Mouse (Mus musculus) heart, adult 8-10 months (tissue): ENCODE measurements around the gene Rnf157. TPM values are rescaled to one million over a fixed set of nuclear protein-coding genes. Genes with fewer than 3 reads are reported as not detected.

Experiments
- DNase-seq: peaks from one replicate; pipeline ENCODE4 v3.0.0; 2022; ENCODE audit warnings: low spot score
- total RNA-seq, 4 experiments: library from RNA; stranded (reverse); gene quantifications; 2 replicates each; pipeline ENCODE4 v1.2.4; 2022

The Rnf157 gene
- total RNA-seq, 4 experiments from 2014 or later: 7.5 to 12.5 (median 9.4) TPM

- no peak for DNase-seq
Measured at GRCm38 (mm10) chr11:116305423-116305822, 107.4 kb downstream of the Rnf157 start.

GRCm38 (mm10) chr11:116298621-116299020 lies 114.2 kb downstream of the Rnf157 start:
- no peak for DNase-seq

- DNase-seq: no peak
Measured at GRCm38 (mm10) chr11:116298221-116298620, 114.6 kb downstream of the Rnf157 start.

- DNase-seq: no peak
Measured at GRCm38 (mm10) chr11:116297017-116297416, 115.8 kb downstream of the Rnf157 start.

GRCm38 (mm10) chr11:116296191-116296734 lies 116.6 kb downstream of the Rnf157 start:
- no peak for DNase-seq

GRCm38 (mm10) chr11:116294319-116294718 lies 118.5 kb downstream of the Rnf157 start:
- no peak for DNase-seq

- DNase-seq: no peak
Measured at GRCm38 (mm10) chr11:116293538-116294137, 119.2 kb downstream of the Rnf157 start.

GRCm38 (mm10) chr11:116292401-116292800 lies 120.4 kb downstream of the Rnf157 start:
- no peak for DNase-seq

- no peak for DNase-seq
Measured at GRCm38 (mm10) chr11:116290556-116290955, 122.3 kb downstream of the Rnf157 start.

- DNase-seq: no peak
Measured at GRCm38 (mm10) chr11:116287351-116287750, 125.5 kb downstream of the Rnf157 start.

Other genes with a start within 250 kb of the Rnf157 start
- gene Fbf1, start 244.9 kb downstream of the Rnf157 start, total RNA-seq: 10 to 100 TPM; 14.5 to 16.4 (median 15.2) TPM
- gene Ten1, start 214.2 kb downstream of the Rnf157 start, total RNA-seq: 10 to 100 TPM; 10.1 to 15.1 (median 10.8) TPM
- gene Acox1, start 214.0 kb downstream of the Rnf157 start, total RNA-seq: 100 to 1,000 TPM; 199 to 220 (median 213) TPM
- gene Evpl, start 175.0 kb downstream of the Rnf157 start, total RNA-seq: under 1 TPM; 0.49 to 0.94 (median 0.56) TPM
- gene Srp68, start 138.8 kb downstream of the Rnf157 start, total RNA-seq: 10 to 100 TPM; 61.3 to 72.1 (median 66.2) TPM
- not detected for gene Galr2, start 132.1 kb downstream of the Rnf157 start, total RNA-seq
- 10 to 100 TPM; 49.0 to 65.8 (median 54.2) TPM for gene Exoc7, start 105.8 kb downstream of the Rnf157 start, total RNA-seq
- under 1 TPM in 1 of 4 experiments, not detected in 3; 0.26 TPM for gene Foxj1, start 77.6 kb downstream of the Rnf157 start, total RNA-seq
- 10 to 100 TPM; 28.2 to 36.0 (median 32.7) TPM for gene Ubald2, start 21.1 kb upstream of the Rnf157 start, total RNA-seq
- gene Qrich2, start 53.2 kb upstream of the Rnf157 start, total RNA-seq: under 1 TPM in 1 of 4 experiments, not detected in 3; 0.03 TPM
- gene Prpsap1, start 81.2 kb upstream of the Rnf157 start, total RNA-seq: 10 to 100 TPM; 24.5 to 29.9 (median 26.0) TPM
- gene Sphk1, start 117.9 kb upstream of the Rnf157 start, total RNA-seq: 1 to 10 TPM in 1 of 4 experiments, under 1 TPM in 3; 0.57 to 1.3 (median 0.98) TPM
- 10 to 100 TPM; 27.4 to 33.1 (median 29.8) TPM for gene Ube2o, start 168.4 kb upstream of the Rnf157 start, total RNA-seq
- not detected for gene Aanat, start 173.4 kb upstream of the Rnf157 start, total RNA-seq
- gene Rhbdf2, start 214.0 kb upstream of the Rnf157 start, total RNA-seq: 10 to 100 TPM in 3 of 4 experiments, 1 to 10 TPM in 1; 8.7 to 12.6 (median 10.6) TPM
- 1 to 10 TPM; 1.4 to 2.0 (median 1.8) TPM for gene Prcd, start 240.5 kb upstream of the Rnf157 start, total RNA-seq
- 10 to 100 TPM; 40.6 to 64.1 (median 43.0) TPM for gene Cygb, start 241.3 kb upstream of the Rnf157 start, total RNA-seq